Mouse (Mus musculus) skeletal muscle tissue, postnatal 0 days (tissue): ENCODE measurements around the gene Smtnl1. TPM values are rescaled to one million over a fixed set of nuclear protein-coding genes. Genes with fewer than 3 reads are reported as not detected.

Source experiments
- polyA plus RNA-seq: library from polyadenylated mRNA; unstranded; fragments of >200 nt; fragmentation: Nextera tagmentation; extraction: Ambion mirVana; gene quantifications from 2 replicates; pipeline ENCODE4 v1.2.1, GENCODE M21; 2015

Gene Smtnl1
- polyA plus RNA-seq = 106 and 109 TPM in 2 replicates

GRCm38 (mm10) chr2:84822552-84822951 is at the start of gene Smtnl1:
Gene Smtnl1 (minus strand): TSS chr2:84822652.

GRCm38 (mm10) chr2:84838593-84838949 is 16.1 kb upstream of the Smtnl1 start, which contains the start of gene Slc43a1:
Gene Slc43a1 (plus strand): TSS chr2:84838850.

GRCm38 (mm10) chr2:84826488-84827282 is 4.2 kb upstream of the Smtnl1 start, which contains the start of gene Timm10:
Gene Timm10 (plus strand): TSS chr2:84826997.

GRCm38 (mm10) chr2:84798493-84798921 is 23.9 kb downstream of the Smtnl1 start, which contains the start of gene Ube2l6:
Gene Ube2l6 (plus strand): TSS chr2:84798828.

GRCm38 (mm10) chr2:84775241-84775640 is 47.2 kb downstream of the Smtnl1 start, which contains the start of gene Serping1:
Gene Serping1 (minus strand): TSS chr2:84775444.

Other genes with a start within 250 kb of the Smtnl1 start
- 21.5 and 22.2 TPM in 2 replicates for gene Ctnnd1, start 171.9 kb downstream of the Smtnl1 start, polyA plus RNA-seq
- gene Btbd18, start 163.6 kb downstream of the Smtnl1 start, polyA plus RNA-seq = 0.05 and 0.08 TPM in 2 replicates
- gene Selenoh, start 151.9 kb downstream of the Smtnl1 start, polyA plus RNA-seq = 60.9 and 74.7 TPM in 2 replicates
- gene Gm28635, start 144.6 kb downstream of the Smtnl1 start, polyA plus RNA-seq = not detected in 2 replicates
- 12.2 and 14.2 TPM in 2 replicates for gene Med19, start 144.2 kb downstream of the Smtnl1 start, polyA plus RNA-seq
- 55.8 and 69.9 TPM in 2 replicates for gene Tmx2, start 143.5 kb downstream of the Smtnl1 start, polyA plus RNA-seq
- 13.4 and 17.7 TPM in 2 replicates for gene Zdhhc5, start 107.5 kb downstream of the Smtnl1 start, polyA plus RNA-seq
- 10.5 and 12.6 TPM in 2 replicates for gene Clp1, start 95.3 kb downstream of the Smtnl1 start, polyA plus RNA-seq
- gene Ypel4, start 88.6 kb downstream of the Smtnl1 start, polyA plus RNA-seq = 1.5 and 1.6 TPM in 2 replicates
- gene Gm19426, start 79.0 kb downstream of the Smtnl1 start, polyA plus RNA-seq = 1.8 and 2.0 TPM in 2 replicates
- 64.7 and 70.4 TPM in 2 replicates for gene Serping1, start 47.2 kb downstream of the Smtnl1 start, polyA plus RNA-seq
- 20.2 and 24.6 TPM in 2 replicates for gene Ube2l6, start 23.8 kb downstream of the Smtnl1 start, polyA plus RNA-seq
- 67.6 and 83.8 TPM in 2 replicates for gene Timm10, start 4.3 kb upstream of the Smtnl1 start, polyA plus RNA-seq
- gene Slc43a1, start 16.2 kb upstream of the Smtnl1 start, polyA plus RNA-seq = 7.4 and 10.3 TPM in 2 replicates
- 0.45 TPM in 2 replicates for gene Rtn4rl2, start 64.1 kb upstream of the Smtnl1 start, polyA plus RNA-seq
- gene Slc43a3, start 113.9 kb upstream of the Smtnl1 start, polyA plus RNA-seq = 14.5 and 20.2 TPM in 2 replicates
- gene Prg2, start 157.8 kb upstream of the Smtnl1 start, polyA plus RNA-seq = not detected in 2 replicates
- gene Prg3, start 165.6 kb upstream of the Smtnl1 start, polyA plus RNA-seq = not detected in 2 replicates
- 64.4 and 71.4 TPM in 2 replicates for gene Ssrp1, start 214.6 kb upstream of the Smtnl1 start, polyA plus RNA-seq
- gene P2rx3, start 214.8 kb upstream of the Smtnl1 start, polyA plus RNA-seq = 0.37 and 0.56 TPM in 2 replicates
- 14.3 and 18.4 TPM in 2 replicates for gene Tnks1bp1, start 225.4 kb upstream of the Smtnl1 start, polyA plus RNA-seq